Mouse (Mus musculus) Patski (cell line): ENCODE results near the gene Nfasc. TPM values are rescaled to one million over a fixed set of nuclear protein-coding genes. Genes with fewer than 3 reads are reported as not detected.

Experiments
- ATAC-seq: fragments of 100-300 bp; one replicate; pipeline ENCODE4 v1.8.0; 2021
- CTCF ChIA-PET: fragments of 350-600 bp; sonication (Branson Sonifier 250); formaldehyde crosslinking; loops from one replicate; lab custom pipeline; 2022; ENCODE audit warnings: inconsistent platforms; lab: Charles Lee
- POLR2A ChIA-PET: fragments of 350-600 bp; sonication (Branson Sonifier 250); formaldehyde crosslinking; loops from one replicate; lab custom pipeline; 2022; ENCODE audit warnings: antibody characterized with exemption, inconsistent platforms; lab: Charles Lee
- DNase-seq: peaks from one replicate; pipeline ENCODE4 v3.0.0-alpha.2; 2011; ENCODE audit warnings: low read depth, low spot score
- H3K27me3 ChIP-seq: fragments of 371-371 bp; one replicate; pipeline ENCODE4 v1.5.1; 2021
- CTCF ChIP-seq: fragments of 100-300 bp; IDR thresholded peaks from one replicate; pipeline ENCODE4 v1.5.1; 2021
- in situ Hi-C: fragments of 300-500 bp; cut with MboI; formaldehyde crosslinking; loops from 3 replicates; pipeline ENCODE4 v1.11.1; 2018; ENCODE audit warnings: low pct_unique_long_range_greater_than_20kb, mixed read lengths
- polyA plus RNA-seq: library from polyadenylated mRNA; unstranded; gene quantifications from one replicate; pipeline ENCODE4 v1.2.3, GENCODE M21; 2021

The Nfasc gene
- polyA plus RNA-seq, 1 experiment from 2014 or later, result not detected

DNA sequence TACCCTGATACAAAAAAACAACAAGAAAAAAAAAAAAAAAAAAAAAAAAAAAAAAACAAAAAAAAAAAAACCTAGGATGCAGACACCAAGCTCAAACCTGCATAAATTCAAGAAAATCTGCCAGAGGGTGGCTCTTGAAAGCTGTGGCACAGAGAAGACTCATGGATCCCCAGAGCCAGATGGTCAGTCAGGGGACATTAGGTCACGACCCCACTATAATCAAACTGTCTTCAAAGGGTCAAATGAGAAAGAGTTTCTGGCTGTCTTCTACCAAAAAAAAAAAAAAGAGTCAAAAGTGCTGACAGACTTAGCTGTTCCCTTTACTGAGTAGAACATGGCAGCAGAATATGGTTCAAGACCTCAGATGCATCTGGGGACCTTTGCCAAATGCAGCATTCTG is 117.1 kb downstream of the Nfasc start:
- ATAC-seq, result no peak
- DNase-seq, result no peak
- ChIA-PET POLR2A (interaction anchor here (0.7 kb wide), 1 partner anchor 139 kb away, joined by 3 read pairs; no protein-coding TSS in a partner anchor), CTCF (interaction anchor here (2.2 kb wide), 1 partner anchor 15 kb away, joined by 6 read pairs; no protein-coding TSS in a partner anchor)
- H3K27me3 ChIP-seq, result peaks cover 75% of the 10 kb centered on the region
- no peak for TF ChIP-seq CTCF
- in situ Hi-C loops, result no loop called here

DNA sequence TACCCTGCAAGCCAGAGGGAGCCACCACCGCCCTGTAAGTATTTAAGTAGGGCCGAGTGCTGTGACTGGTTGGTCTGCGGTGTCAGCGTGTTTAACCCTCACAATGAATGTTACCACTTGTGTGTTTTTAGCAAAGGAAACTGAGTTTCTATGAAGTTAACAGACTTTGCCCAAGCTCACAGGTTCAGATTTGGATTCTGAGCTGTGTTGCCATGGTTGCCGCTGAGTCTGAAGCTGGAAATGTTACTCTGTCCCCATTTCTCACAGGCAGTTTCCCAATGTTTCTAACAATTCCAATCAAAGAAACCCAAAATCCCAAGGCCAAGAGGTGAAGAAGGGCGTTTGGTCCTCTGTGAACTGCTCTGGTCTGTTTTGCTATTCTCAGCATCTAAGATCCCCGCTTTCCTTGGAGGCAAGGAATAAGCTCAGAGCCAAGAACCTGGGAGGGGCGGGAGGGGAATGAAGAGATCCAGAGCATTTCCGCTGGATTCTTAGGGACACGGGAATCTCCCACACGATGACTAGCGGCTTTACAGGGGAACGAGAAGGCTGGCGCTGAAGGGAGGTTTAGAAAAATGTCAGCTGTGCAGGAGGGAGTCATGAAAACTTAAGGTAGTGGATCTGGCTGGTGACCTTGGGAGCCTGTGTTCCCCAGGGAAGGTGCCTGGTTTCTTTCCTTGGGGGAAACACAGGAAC is 117.8 kb downstream of the Nfasc start:
- in situ Hi-C loops, result no loop called here
- CTCF ChIA-PET, result interaction anchor here (2.2 kb wide), 1 partner anchor 15 kb away, joined by 6 read pairs; no protein-coding TSS in a partner anchor
- peaks cover 72% of the 10 kb centered on the region for H3K27me3 ChIP-seq
- DNase-seq (no peak), ATAC-seq (no peak)
- no peak for TF ChIP-seq CTCF
- POLR2A ChIA-PET, result no interaction called here

DNA sequence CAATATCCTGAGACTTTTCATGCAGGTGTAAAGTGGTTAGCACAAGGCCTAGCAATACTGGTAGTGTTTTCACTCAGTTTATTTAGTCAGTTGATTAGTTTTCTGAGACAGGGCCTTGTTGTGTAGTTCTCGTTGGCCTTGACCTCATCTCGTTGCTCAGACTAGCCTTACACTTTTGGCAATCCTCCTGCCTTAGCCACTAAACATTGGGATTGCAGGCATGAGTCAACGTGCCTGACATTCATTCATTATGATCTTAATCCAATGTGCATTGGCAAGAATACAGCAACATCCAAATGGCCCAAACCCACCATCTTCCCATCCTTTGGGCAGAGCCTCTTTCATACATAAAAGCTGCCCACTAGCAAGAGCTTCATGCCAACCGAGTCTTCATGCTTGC is 129.5 kb downstream of the Nfasc start:
- no peak for DNase-seq
- ChIA-PET CTCF (interaction anchor here (4.2 kb wide), 1 partner anchor 14 kb away, joined by 26 read pairs; no protein-coding TSS in a partner anchor), POLR2A (no interaction called here)
- peaks cover 31% of the 10 kb centered on the region for H3K27me3 ChIP-seq
- in situ Hi-C loops, result no loop called here
- no peak for ATAC-seq
- TF ChIP-seq CTCF, result no peak

DNA sequence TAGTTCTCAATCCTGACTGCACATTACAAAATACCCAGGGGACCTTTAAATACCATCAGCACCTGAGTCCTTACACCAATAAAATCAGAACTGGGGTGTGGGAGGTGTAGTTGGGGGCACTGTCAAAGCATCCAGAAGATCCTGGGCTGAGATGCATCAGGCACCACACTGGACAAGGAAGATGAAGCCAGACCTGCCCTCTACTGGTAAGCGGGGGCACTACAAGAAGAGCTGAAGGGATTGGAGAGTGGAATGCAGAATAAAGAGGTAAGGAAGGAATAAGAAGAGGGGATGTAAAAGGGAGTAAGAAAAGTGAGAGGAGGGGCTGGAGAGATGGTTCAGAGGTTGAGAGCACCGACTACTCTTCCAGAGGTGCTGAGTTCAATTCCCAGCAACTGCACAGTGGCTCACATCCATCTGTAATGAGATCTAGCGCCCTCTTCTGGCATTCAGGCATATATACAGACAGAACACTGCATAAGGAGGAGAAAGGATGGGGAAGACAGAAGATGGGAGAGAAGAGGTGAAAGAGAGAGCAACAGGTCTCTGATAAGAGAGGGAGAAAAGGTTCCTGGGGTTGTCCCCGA is 132.5 kb downstream of the Nfasc start:
- in situ Hi-C loops, result no loop called here
- peaks cover 25% of the 10 kb centered on the region for H3K27me3 ChIP-seq
- DNase-seq, result no peak
- TF ChIP-seq CTCF, result peak; percentile 92
- peak; percentile 56 for ATAC-seq
- ChIA-PET CTCF (interaction anchor here (0.8 to 4.2 kb wide), 8 partner anchors 11 to 84 kb away, joined by 3 to 26 read pairs (median 3); no protein-coding TSS in a partner anchor), POLR2A (no interaction called here)

DNA sequence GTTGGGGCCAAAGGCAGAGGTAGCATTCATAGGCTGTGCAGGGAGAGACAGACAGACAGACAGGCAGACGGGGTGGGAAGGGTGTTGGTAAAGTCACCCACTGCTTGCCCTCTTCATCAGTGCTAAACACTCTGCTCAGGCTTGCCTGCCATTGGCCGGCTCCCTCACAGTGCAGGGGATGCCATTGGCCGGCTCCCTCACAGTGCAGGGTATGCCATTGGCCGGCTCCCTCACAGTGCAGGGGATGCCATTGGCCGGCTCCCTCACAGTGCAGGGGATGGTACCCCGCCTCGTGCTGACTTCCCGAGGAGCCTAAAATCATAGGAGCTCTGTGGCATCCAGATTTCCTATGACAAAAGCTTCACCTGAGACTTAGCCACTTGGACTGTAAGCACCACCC is 139.4 kb downstream of the Nfasc start:
- TF ChIP-seq CTCF, result no peak
- peaks cover 57% of the 10 kb centered on the region for H3K27me3 ChIP-seq
- CTCF ChIA-PET, result interaction anchor here (4.0 kb wide), 1 partner anchor 77 kb away, joined by 19 read pairs; no protein-coding TSS in a partner anchor
- POLR2A ChIA-PET, result no interaction called here
- in situ Hi-C loops, result no loop called here
- DNase-seq (no peak), ATAC-seq (no peak)

DNA sequence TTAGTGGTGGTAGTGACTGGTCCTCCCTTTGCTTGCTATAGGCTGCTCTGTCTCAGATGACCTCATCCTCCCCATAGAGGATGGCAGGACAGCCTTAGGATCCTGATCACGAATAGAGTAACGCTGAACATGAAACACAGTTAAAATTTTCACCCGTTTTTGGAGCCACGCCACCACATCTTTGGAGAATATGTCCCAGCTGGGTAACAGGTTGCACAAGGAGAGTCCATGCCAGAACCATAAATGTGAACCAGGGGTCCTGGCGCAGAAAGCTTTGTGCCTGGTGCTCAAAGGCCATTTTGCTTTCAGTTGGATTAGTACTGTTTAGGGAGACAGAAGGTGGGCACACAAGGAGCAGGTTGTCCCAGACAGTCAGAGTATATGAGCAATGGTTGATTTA is 143.6 kb downstream of the Nfasc start:
- TF ChIP-seq CTCF, result no peak
- no peak for ATAC-seq

DNA sequence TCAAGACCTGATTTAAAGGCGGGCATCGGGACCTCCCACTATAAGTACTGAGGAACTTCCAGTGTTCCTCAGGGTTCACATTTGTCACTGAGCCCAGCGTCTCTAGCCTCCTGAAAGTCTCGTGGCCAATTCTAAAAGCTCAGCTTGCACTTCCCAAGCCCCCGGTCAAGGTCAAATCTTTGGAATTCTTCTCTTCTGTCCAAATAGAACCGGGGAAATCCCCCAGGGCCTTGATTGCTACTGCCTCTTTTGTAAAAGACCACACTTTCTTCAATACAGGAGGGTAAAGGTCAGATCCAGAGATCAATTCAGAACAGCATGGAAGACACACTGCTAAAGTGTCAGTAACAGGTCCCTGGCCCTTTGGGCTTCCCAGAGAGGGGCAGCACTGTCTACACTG is 145.9 kb downstream of the Nfasc start:
- ChIA-PET CTCF (interaction anchor here (0.8 to 8.3 kb wide), 4 partner anchors 11 to 71 kb away, joined by 3 to 68 read pairs (median 14); no protein-coding TSS in a partner anchor), POLR2A (no interaction called here)
- in situ Hi-C loops, result loop anchor here (10.0 kb wide), 1 partner anchor 231 kb away; no protein-coding TSS in a partner anchor
- ATAC-seq, result no peak
- no peak for TF ChIP-seq CTCF
- no peak for DNase-seq
- H3K27me3 ChIP-seq, result peaks cover 35% of the 10 kb centered on the region

More for the DNA sequence above, 143.6 kb downstream of the Nfasc start:
- POLR2A ChIA-PET, result no interaction called here
- no peak for DNase-seq
- peaks cover 57% of the 10 kb centered on the region for H3K27me3 ChIP-seq
- CTCF ChIA-PET, result interaction anchor here (5.8 kb wide), 1 partner anchor 12 kb away, joined by 26 read pairs; no protein-coding TSS in a partner anchor
- in situ Hi-C loops, result loop anchor here (10.0 kb wide), 1 partner anchor 233 kb away; no protein-coding TSS in a partner anchor

DNA sequence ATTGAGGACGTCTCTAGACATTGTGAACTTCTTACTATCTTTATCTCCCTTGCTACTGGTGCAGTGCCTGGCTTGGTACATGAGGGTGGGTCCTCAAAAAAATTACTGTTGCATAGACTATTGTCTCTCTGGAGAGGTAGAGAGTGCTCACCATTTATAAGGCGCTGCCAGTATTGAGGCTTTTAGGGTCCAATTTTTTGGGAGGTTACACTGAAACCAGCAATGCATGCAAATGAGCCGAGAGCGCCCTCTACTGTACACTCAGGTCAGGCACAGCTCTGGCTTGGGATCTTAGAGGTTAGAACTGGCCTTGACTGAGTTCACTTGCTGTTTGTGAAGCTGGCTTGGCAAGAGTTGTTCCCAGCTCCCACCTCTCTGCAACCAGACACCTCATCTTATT is 147.0 kb downstream of the Nfasc start:
- in situ Hi-C loops, result loop anchor here (5.0 to 10.0 kb wide), 2 partner anchors 67 to 230 kb away; no protein-coding TSS in a partner anchor
- ATAC-seq, result peak; percentile 44
- peak; percentile 96 for TF ChIP-seq CTCF
- ChIA-PET POLR2A (no interaction called here), CTCF (interaction anchor here (0.6 to 8.3 kb wide), 10 partner anchors 10 to 87 kb away, joined by 3 to 68 read pairs (median 3); no protein-coding TSS in a partner anchor)
- H3K27me3 ChIP-seq, result peaks cover 29% of the 10 kb centered on the region
- DNase-seq, result no peak

DNA sequence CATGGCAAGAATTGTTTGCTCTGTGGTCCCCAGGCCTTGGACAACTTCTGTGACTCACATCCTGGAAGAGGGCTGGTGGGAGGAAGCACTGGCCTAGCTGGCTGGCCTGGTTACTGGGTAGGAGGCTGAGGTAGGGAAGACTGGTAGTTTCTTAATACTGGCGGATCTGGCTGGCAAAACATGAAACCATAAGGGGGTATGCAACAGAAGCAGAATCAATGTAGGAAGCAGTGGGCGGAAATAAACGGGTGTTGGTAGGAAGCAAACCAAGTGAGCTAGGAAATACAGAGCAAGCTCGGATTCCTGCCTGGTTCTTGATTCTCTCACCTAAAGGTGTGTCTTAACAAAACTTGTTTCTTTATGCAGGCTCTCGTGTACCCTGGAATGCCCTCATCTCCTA is 149.5 kb downstream of the Nfasc start:
- POLR2A ChIA-PET, result no interaction called here

DNA sequence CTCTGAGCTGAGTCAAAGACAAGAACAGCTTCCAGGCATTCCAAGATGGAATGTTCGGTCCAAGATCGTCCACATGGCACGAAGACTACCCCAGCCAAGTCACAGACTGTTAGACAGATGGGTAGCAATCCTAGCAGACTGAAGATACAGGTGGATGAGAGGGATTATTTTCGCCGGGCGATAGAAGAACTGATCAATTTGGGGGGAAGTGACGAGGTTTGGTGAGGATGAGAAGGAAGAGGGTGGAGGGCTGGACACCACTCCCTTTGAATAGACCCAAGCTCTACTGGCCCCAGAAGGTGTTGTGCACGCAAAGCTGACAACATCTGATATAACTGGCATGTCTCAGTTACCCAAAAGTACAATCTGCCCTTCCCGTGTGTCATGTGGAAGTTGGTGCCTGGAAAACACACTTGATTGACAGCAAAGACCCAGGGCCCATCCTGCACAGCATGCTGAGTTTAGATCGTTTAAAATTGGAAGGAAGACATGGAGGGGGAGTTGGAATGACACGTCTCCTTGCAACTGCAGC is 150.1 kb downstream of the Nfasc start:
- ChIA-PET CTCF (interaction anchor here (1.3 to 8.3 kb wide), 6 partner anchors 8 to 71 kb away, joined by 3 to 68 read pairs (median 4); no protein-coding TSS in a partner anchor), POLR2A (no interaction called here)
- peaks cover 13% of the 10 kb centered on the region for H3K27me3 ChIP-seq
- no peak for TF ChIP-seq CTCF
- no peak for DNase-seq
- ATAC-seq, result no peak
- in situ Hi-C loops, result loop anchor here (5.0 to 10.0 kb wide), 2 partner anchors 64 to 227 kb away; no protein-coding TSS in a partner anchor

More for the DNA sequence above, 149.5 kb downstream of the Nfasc start:
- in situ Hi-C loops, result loop anchor here (5.0 to 10.0 kb wide), 2 partner anchors 65 to 227 kb away; no protein-coding TSS in a partner anchor
- DNase-seq (no peak), ATAC-seq (no peak)
- no peak for TF ChIP-seq CTCF
- CTCF ChIA-PET, result interaction anchor here (0.6 to 8.3 kb wide), 6 partner anchors 9 to 440 kb away, joined by 3 to 68 read pairs (median 4); no protein-coding TSS in a partner anchor
- H3K27me3 ChIP-seq, result peaks cover 19% of the 10 kb centered on the region
